Mouse (Mus musculus) ES-Bruce4 (cell line): ENCODE measurements around the gene Polg2. TPM values are rescaled to one million over a fixed set of nuclear protein-coding genes. Genes with fewer than 3 reads are reported as not detected.

Experiments used
- H3K27ac ChIP-seq: 2 replicates; pipeline ENCODE4 v1.5.1; 2012; ENCODE audit warnings: low read length, inconsistent platforms; ENCODE audit not compliant: insufficient read depth
- H3K27me3 ChIP-seq: 2 replicates; pipeline ENCODE4 v1.6.1; 2012; ENCODE audit warnings: mild to moderate bottlenecking, low read length, inconsistent platforms; ENCODE audit not compliant: control insufficient read depth, poor library complexity, insufficient read depth, severe bottlenecking
- H3K36me3 ChIP-seq: 2 replicates; pipeline ENCODE4 v1.6.1; 2012; ENCODE audit warnings: inconsistent platforms, mild to moderate bottlenecking, low read length, moderate library complexity; ENCODE audit not compliant: control insufficient read depth, poor library complexity, insufficient read depth, severe bottlenecking
- H3K4me1 ChIP-seq: one replicate; pipeline ENCODE4 v1.8.1; 2011; ENCODE audit warnings: low read length; ENCODE audit not compliant: control insufficient read depth, insufficient read depth
- H3K4me3 ChIP-seq: 2 replicates; pipeline ENCODE4 v1.5.1; 2011; ENCODE audit warnings: low read depth, mild to moderate bottlenecking, low read length
- H3K9ac ChIP-seq: 2 replicates; pipeline ENCODE4 v1.6.1; 2012; ENCODE audit warnings: low read depth, mild to moderate bottlenecking, inconsistent platforms; ENCODE audit not compliant: poor library complexity, severe bottlenecking
- H3K9me3 ChIP-seq: replicated peaks from 2 replicates; pipeline ENCODE4 v1.6.1; 2012; ENCODE audit warnings: mild to moderate bottlenecking, low read length, inconsistent platforms; ENCODE audit not compliant: control insufficient read depth, poor library complexity, insufficient read depth, severe bottlenecking
- CTCF ChIP-seq: IDR thresholded peaks from one replicate; pipeline ENCODE4 v1.8.1; 2011; ENCODE audit warnings: low read depth, low read length
- EP300 ChIP-seq: IDR thresholded peaks from 2 replicates; pipeline ENCODE4 v1.6.1; 2011; ENCODE audit warnings: low read depth, low read length; ENCODE audit not compliant: insufficient read depth
- POLR2A ChIP-seq: IDR thresholded peaks from one replicate; pipeline ENCODE4 v1.8.1; 2011; ENCODE audit warnings: low read length; ENCODE audit not compliant: insufficient read depth
- polyA plus RNA-seq: library from polyadenylated mRNA; stranded (reverse); fragments of >200 nt; gene quantifications from 2 replicates; pipeline ENCODE4 v1.2.4, GENCODE M21; 2011; ENCODE audit warnings: low read depth; ENCODE audit not compliant: missing spikeins, insufficient read depth, insufficient read length

The Polg2 gene
- 11.9 and 12.3 TPM in 2 replicates for polyA plus RNA-seq

GRCm38 (mm10) chr11:106779388-106780088 is at the start of gene Polg2:
TSS of gene Polg2 (minus strand) at chr11:106779537.
- Histone ChIP-seq H3K27me3 (no peaks in the 10 kb centered on the region), H3K27ac (peak within 1 kb of the TSS; percentile 92), H3K9ac (peak within 1 kb of the TSS; percentile 89), H3K9me3 (no peaks in the 10 kb centered on the region), H3K4me1 (no peaks in the 10 kb centered on the region), H3K4me3 (peak within 1 kb of the TSS; percentile 92), H3K36me3 (peaks cover 62% of the 10 kb centered on the region)
- TF ChIP-seq POLR2A (peak; percentile 94), CTCF (no peak), EP300 (peak; percentile 62; the same call in 1 of the 2 replicates)

DNA sequence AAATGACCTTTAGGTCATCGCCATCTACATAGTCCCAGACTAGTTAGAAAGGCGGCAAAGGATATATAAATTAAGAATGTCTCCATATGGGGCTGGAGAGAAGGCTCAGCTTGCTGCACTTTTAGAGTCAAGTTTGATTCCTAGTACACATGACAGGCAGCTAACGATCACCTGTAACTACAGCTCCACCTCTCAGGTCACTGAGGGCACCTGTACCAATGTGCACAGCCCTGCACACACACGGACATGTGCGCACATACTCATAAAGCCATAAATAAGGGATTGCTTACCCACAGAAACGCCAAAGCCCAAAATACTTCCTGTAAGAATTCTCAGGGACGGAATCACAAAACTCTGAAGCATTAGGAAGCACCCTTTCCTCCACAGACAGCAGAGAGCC is 48.7 kb upstream of the Polg2 start:
- H3K27ac ChIP-seq = no peak overlapping the region

DNA sequence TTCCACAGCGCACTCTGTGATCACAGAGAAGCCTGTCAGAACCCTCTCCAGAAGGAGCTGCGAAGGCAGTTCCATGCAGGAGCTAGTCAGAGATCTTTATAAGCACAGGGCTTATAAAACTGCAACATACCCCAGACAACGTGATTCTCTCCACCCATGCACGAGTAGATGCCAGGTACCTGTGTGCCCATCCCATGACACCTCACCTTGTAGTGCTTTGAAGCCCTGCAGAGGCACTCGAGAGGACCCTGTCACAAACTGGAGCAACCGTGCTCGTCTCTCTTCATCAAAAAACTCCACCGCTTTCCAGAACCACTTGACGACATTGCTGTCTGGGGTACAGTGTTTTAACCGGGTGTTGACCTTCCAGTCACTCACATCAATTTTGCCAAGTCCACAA is 45.1 kb upstream of the Polg2 start:
- TF ChIP-seq POLR2A = no peak
- Histone ChIP-seq H3K27ac (no peak overlapping the region), H3K27me3 (no peaks in the 10 kb centered on the region), H3K9me3 (no peaks in the 10 kb centered on the region), H3K36me3 (peaks cover 7% of the 10 kb centered on the region), H3K4me3 (no peak overlapping the region), H3K4me1 (no peaks in the 10 kb centered on the region), H3K9ac (no peak overlapping the region)

More for the DNA sequence above, 48.7 kb upstream of the Polg2 start:
- Histone ChIP-seq H3K9ac (no peak overlapping the region), H3K27me3 (no peaks in the 10 kb centered on the region), H3K36me3 (peaks cover 2% of the 10 kb centered on the region), H3K4me1 (no peaks in the 10 kb centered on the region), H3K9me3 (no peaks in the 10 kb centered on the region), H3K4me3 (no peak overlapping the region)
- TF ChIP-seq POLR2A (no peak), CTCF (no peak)

DNA sequence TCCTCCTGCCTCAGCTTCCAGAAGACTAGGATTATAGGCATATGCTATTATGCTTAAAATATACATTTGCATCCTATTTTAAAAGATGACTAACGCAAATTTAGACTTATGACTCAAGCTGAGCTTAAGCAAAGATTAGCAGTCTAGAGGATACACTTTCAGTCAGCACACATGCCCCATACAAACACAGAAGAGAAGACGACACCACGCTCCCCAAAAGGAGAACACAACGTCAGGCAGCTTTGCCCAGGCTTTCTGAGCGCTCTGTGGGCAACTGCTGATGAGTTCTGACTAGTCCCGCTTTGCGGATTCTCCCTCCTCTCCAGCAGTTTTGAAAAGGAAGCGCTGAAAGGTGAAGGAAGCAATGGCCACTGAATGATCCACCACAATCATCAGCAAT is 44.4 kb upstream of the Polg2 start:
- Histone ChIP-seq H3K27me3 (no peaks in the 10 kb centered on the region), H3K27ac (no peak overlapping the region), H3K9me3 (no peaks in the 10 kb centered on the region), H3K4me1 (no peaks in the 10 kb centered on the region), H3K4me3 (no peak overlapping the region), H3K36me3 (peaks cover 14% of the 10 kb centered on the region), H3K9ac (no peak overlapping the region)
- no peak for TF ChIP-seq POLR2A
- TF ChIP-seq CTCF = no peak
- no peak for TF ChIP-seq EP300

DNA sequence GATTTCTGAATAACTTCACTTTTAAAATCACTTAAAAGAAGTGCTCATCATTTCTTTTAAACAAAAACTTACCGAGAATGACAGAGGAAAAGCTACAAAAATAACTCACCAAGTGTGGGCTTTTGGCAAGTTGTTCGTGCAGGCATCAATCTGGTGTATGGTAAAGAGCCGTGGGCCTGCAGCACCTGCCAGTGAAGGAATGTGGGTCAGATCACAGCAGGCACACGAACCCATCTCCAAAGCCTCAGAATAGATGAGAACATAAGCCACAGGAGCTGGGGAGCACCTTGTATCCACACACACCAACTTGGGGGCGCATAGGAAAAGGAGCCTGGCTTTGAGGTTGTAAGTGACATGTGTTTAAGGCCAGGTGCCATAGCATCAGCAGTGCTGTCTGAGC is 43.6 kb upstream of the Polg2 start:
- Histone ChIP-seq H3K4me1 (no peaks in the 10 kb centered on the region), H3K4me3 (no peak overlapping the region), H3K9me3 (no peaks in the 10 kb centered on the region), H3K27ac (no peak overlapping the region), H3K27me3 (no peaks in the 10 kb centered on the region), H3K36me3 (peaks cover 17% of the 10 kb centered on the region), H3K9ac (no peak overlapping the region)
- TF ChIP-seq EP300 (no peak), POLR2A (no peak), CTCF (no peak)

GRCm38 (mm10) chr11:106822491-106822890 is 43.2 kb upstream of the Polg2 start:
- no peaks in the 10 kb centered on the region for H3K27me3 ChIP-seq
- no peaks in the 10 kb centered on the region for H3K9me3 ChIP-seq
- peaks cover 17% of the 10 kb centered on the region for H3K36me3 ChIP-seq
- no peak overlapping the region for H3K9ac ChIP-seq
- H3K4me1 ChIP-seq = no peaks in the 10 kb centered on the region
- H3K4me3 ChIP-seq = no peak overlapping the region
- H3K27ac ChIP-seq = no peak overlapping the region
- no peak for TF ChIP-seq CTCF
- no peak for TF ChIP-seq EP300
- TF ChIP-seq POLR2A = no peak
